ENCODE assay signal across 8 mouse cellular contexts in the genomic region with DNA sequence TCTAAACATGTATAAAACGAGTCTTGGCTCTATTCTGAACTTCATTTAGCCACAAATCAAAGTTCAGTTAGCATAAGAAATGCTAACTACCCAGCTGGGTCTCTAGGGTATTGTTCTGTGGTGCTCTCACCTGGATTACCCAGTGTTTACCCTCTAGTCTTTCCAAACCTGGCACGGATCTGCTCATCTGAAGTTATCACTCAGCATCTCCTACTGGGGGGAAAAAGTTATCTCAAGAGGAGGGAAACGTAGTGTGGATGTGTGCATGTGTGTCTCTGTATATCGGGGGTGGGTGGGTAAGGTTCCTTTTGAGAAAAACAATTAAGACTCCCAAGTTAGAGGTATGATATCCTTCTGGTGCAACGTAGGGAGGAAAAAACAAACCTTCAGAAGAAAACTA. TPM values are rescaled to one million over a fixed set of nuclear protein-coding genes. Genes with fewer than 3 reads are reported as not detected.
DNase-seq lines count a peak whose midpoint lies in the region; ATAC-seq and TF ChIP-seq lines count a peak whose summit lies in the region.

No protein-coding gene starts in this region.

- no peaks in the 10 kb centered on the region for H3K27me3 ChIP-seq in kidney, embryonic 14.5 days (ENCODE audit: control insufficient read depth, insufficient read depth, low read length)
- no peaks in the 10 kb centered on the region for H3K27me3 ChIP-seq in hindbrain, postnatal 0 days (ENCODE audit: insufficient read depth, low read length)
- H3K27me3 ChIP-seq in midbrain, embryonic 16.5 days (ENCODE audit: control insufficient read depth, insufficient read depth, low read depth, low read length): no peaks in the 10 kb centered on the region

- no peak for TF ChIP-seq CTCF in cortical plate, adult 2 months (IDR thresholded peaks at IDR 0.05; ENCODE audit: extremely low read depth, insufficient read depth, low read length)
- no peak for TF ChIP-seq CTCF in hindbrain, postnatal 0 days (IDR thresholded peaks at IDR 0.05; ENCODE audit: low read depth)

- no peak for TF ChIP-seq POLR2A in cortical plate, adult 2 months (IDR thresholded peaks at IDR 0.05; ENCODE audit: extremely low read depth, insufficient read depth, low read length)

- H3K4me1 ChIP-seq in kidney, embryonic 14.5 days (ENCODE audit: control insufficient read depth, insufficient read depth, low read length): peaks cover 5% of the 10 kb centered on the region; the same call in 1 of the 2 replicates
- peaks cover 7% of the 10 kb centered on the region for H3K4me1 ChIP-seq in cortical plate, adult 2 months (ENCODE audit: control insufficient read depth, insufficient read depth, low read length)
- H3K4me1 ChIP-seq in hindbrain, postnatal 0 days (ENCODE audit: insufficient read depth, low read length): peaks cover 17% of the 10 kb centered on the region; the same call in 1 of the 2 replicates
- H3K4me1 ChIP-seq in midbrain, embryonic 16.5 days (ENCODE audit: control insufficient read depth, insufficient read depth, low read length): peaks cover 24% of the 10 kb centered on the region

- H3K9me3 ChIP-seq in kidney, embryonic 14.5 days (ENCODE audit: control insufficient read depth, low read length): no peaks in the 10 kb centered on the region; the same call in 1 of the 2 replicates
- no peaks in the 10 kb centered on the region for H3K9me3 ChIP-seq in hindbrain, postnatal 0 days (ENCODE audit: low read length)
- no peaks in the 10 kb centered on the region for H3K9me3 ChIP-seq in midbrain, embryonic 16.5 days (replicated peaks; ENCODE audit: control insufficient read depth, low read length, poor library complexity, severe bottlenecking)

- no peak for DNase-seq in kidney, adult 18-20 months
- DNase-seq in hindbrain, postnatal 0 days (ENCODE audit: low spot score): no peak
- DNase-seq in frontal cortex, postnatal 25 days (ENCODE audit: low spot score in 2 of 2): no peak
- no peak for DNase-seq in gastrocnemius, adult 8-10 months (ENCODE audit: low spot score in 2 of 2)

- ATAC-seq in kidney, embryonic 14.5 days (ENCODE audit: low FRiP score, low TSS enrichment): no peak
- ATAC-seq in hindbrain, postnatal 0 days: no peak
- no peak for ATAC-seq in midbrain, embryonic 16.5 days
- no peak for ATAC-seq in activated CD4-positive, CD25-positive, alpha-beta regulatory T cell, adult 4 months

- H3K4me2 ChIP-seq in kidney, embryonic 14.5 days (replicated peaks; ENCODE audit: low read depth, low read length): peak overlapping the region; percentile 86
- peak overlapping the region; percentile 96 for H3K4me2 ChIP-seq in hindbrain, postnatal 0 days (ENCODE audit: low read depth, low read length)
- peak overlapping the region; percentile 92 for H3K4me2 ChIP-seq in midbrain, embryonic 16.5 days (ENCODE audit: low read length)

- H3K36me3 ChIP-seq in kidney, embryonic 14.5 days (ENCODE audit: control insufficient read depth, insufficient read depth, low read length): peaks cover 13% of the 10 kb centered on the region; the same call in 1 of the 2 replicates
- no peaks in the 10 kb centered on the region for H3K36me3 ChIP-seq in hindbrain, postnatal 0 days (ENCODE audit: insufficient read depth, low read length)
- peaks cover 11% of the 10 kb centered on the region for H3K36me3 ChIP-seq in midbrain, embryonic 16.5 days (ENCODE audit: control insufficient read depth, insufficient read depth, low read length)

- peak overlapping the region; percentile 40; the same call in 1 of the 2 replicates for H3K9ac ChIP-seq in kidney, embryonic 14.5 days (ENCODE audit: low read depth, low read length)
- H3K9ac ChIP-seq in hindbrain, postnatal 0 days (replicated peaks; ENCODE audit: low read length): no peak overlapping the region
- no peak overlapping the region for H3K9ac ChIP-seq in midbrain, embryonic 16.5 days (ENCODE audit: low read depth, low read length)

- H3K27ac ChIP-seq in kidney, embryonic 14.5 days (ENCODE audit: low read depth, low read length): no peak overlapping the region
- no peak overlapping the region for H3K27ac ChIP-seq in cortical plate, adult 2 months (ENCODE audit: insufficient read depth, low read length)
- no peak overlapping the region for H3K27ac ChIP-seq in hindbrain, postnatal 0 days
- H3K27ac ChIP-seq in midbrain, embryonic 16.5 days (ENCODE audit: low read length): no peak overlapping the region

- 34% methylated on average over 5 of the region's 5 CpGs for WGBS in kidney, embryonic 14.5 days
- 20% methylated on average over 5 of the region's 5 CpGs for WGBS in hindbrain, postnatal 0 days
- WGBS in midbrain, embryonic 16.5 days: 21% methylated on average over 5 of the region's 5 CpGs

- peak overlapping the region; percentile 62 for H3K4me3 ChIP-seq in kidney, embryonic 14.5 days (ENCODE audit: low read length)
- peak overlapping the region; percentile 88 for H3K4me3 ChIP-seq in cortical plate, adult 2 months (ENCODE audit: insufficient read depth, low read length)
- H3K4me3 ChIP-seq in hindbrain, postnatal 0 days (ENCODE audit: low read length): peak overlapping the region; percentile 67
- peak overlapping the region; percentile 70 for H3K4me3 ChIP-seq in midbrain, embryonic 16.5 days (ENCODE audit: low read depth, low read length)

RNA-seq across cellular contexts. Expression of gene Agpat4, which starts 1.8 kb away (rescaled TPM):
- polyA plus RNA-seq in kidney, embryonic 14.5 days (2014; fragmentation: Nextera tagmentation; extraction: Ambion mirVana): 20.9 and 26.5 TPM in 2 replicates
- polyA plus RNA-seq in cortical plate, adult 2 months (2012; rRNA removed): 53.2 and 56.1 TPM in 2 replicates
- 53.6 and 59.3 TPM in 2 replicates for total RNA-seq in hindbrain, postnatal 0 days (2014; rRNA removed)
- polyA plus RNA-seq in hindbrain, postnatal 0 days (2015; fragmentation: Nextera tagmentation; extraction: Ambion mirVana): 56.6 and 61.5 TPM in 2 replicates
- polyA plus RNA-seq in midbrain, embryonic 16.5 days (2015; fragmentation: Nextera tagmentation; extraction: Ambion mirVana): 67.2 and 68.3 TPM in 2 replicates
- 10 to 100 TPM; 15.7 to 24.8 TPM for polyA plus RNA-seq in activated CD4-positive, CD25-positive, alpha-beta regulatory T cell, adult 4 months (2017; shearing (Covaris generic))
- 1 to 10 TPM; 1.5 to 1.9 (median 1.8) TPM for total RNA-seq in gastrocnemius, adult 8-10 months (2022)
